Mouse (Mus musculus) liver, postnatal 0 days (tissue): ENCODE data around the gene Brf1. TPM values are rescaled to one million over a fixed set of nuclear protein-coding genes. Genes with fewer than 3 reads are reported as not detected.

Experiments used
- ATAC-seq: fragments of 200-750 bp; cut with Nextera tagmentation; 2 replicates; pipeline ENCODE4 v1.8.0; 2017; ENCODE audit warnings: mild to moderate bottlenecking, moderate library complexity
- DNase-seq: peaks from one replicate; pipeline ENCODE4 v3.0.0-alpha.2; 2016
- H3K27ac ChIP-seq: fragments of 300-500 bp; sonication (generic); 2 replicates; pipeline ENCODE4 v1.5.1; 2014; ENCODE audit warnings: antibody characterized with exemption, moderate library complexity, mild to moderate bottlenecking, low read depth
- H3K27me3 ChIP-seq: fragments of 300-500 bp; sonication (generic); 2 replicates; pipeline ENCODE4 v1.6.1; 2014; ENCODE audit warnings: low read length, control low read depth, mixed read lengths; ENCODE audit not compliant: insufficient read depth
- H3K36me3 ChIP-seq: fragments of 300-500 bp; sonication (generic); replicated peaks from 2 replicates; pipeline ENCODE4 v1.6.1; 2014; ENCODE audit warnings: mild to moderate bottlenecking, control low read depth, low read length, moderate library complexity, mixed read lengths; ENCODE audit not compliant: insufficient read depth
- H3K4me1 ChIP-seq: fragments of 300-500 bp; sonication (generic); 2 replicates; pipeline ENCODE4 v1.6.1; 2014; ENCODE audit warnings: antibody characterized with exemption, mild to moderate bottlenecking, control low read depth; ENCODE audit not compliant: insufficient read depth
- H3K4me2 ChIP-seq: fragments of 300-500 bp; sonication (generic); 2 replicates; pipeline ENCODE4 v1.6.1; 2014; ENCODE audit warnings: low read depth, mild to moderate bottlenecking, low read length, moderate library complexity, mixed read lengths
- H3K4me3 ChIP-seq: fragments of 300-500 bp; sonication (generic); 2 replicates; pipeline ENCODE4 v1.5.1; 2014; ENCODE audit warnings: low read depth, low read length
- H3K9ac ChIP-seq: fragments of 300-500 bp; sonication (generic); replicated peaks from 2 replicates; pipeline ENCODE4 v1.6.1; 2014; ENCODE audit warnings: mild to moderate bottlenecking, moderate library complexity
- H3K9me3 ChIP-seq: fragments of 300-500 bp; sonication (generic); 2 replicates; pipeline ENCODE4 v1.6.1; 2016; ENCODE audit warnings: mild to moderate bottlenecking, control low read depth, low read length, mixed read lengths
- CTCF ChIP-seq: sonication (generic); IDR thresholded peaks from 2 replicates; pipeline ENCODE4 v1.5.1; 2016; ENCODE audit warnings: antibody characterized with exemption, low read depth
- EP300 ChIP-seq: IDR thresholded peaks from 2 replicates; pipeline ENCODE4 v1.6.1; 2016; ENCODE audit warnings: antibody characterized with exemption, low read depth, mild to moderate bottlenecking
- WGBS: fragments of 180-500 bp; shearing (Covaris S2); extraction: QIAGEN DNeasy Blood & Tissue Kit; methylation state at CpG from one replicate; pipeline ENCODE4 v1.1.7; 2014; ENCODE audit not compliant: insufficient replicate concordance; 5-methylcytosine and 5-hydroxymethylcytosine counted together
- polyA plus RNA-seq: library from polyadenylated mRNA; unstranded; fragments of >200 nt; fragmentation: Nextera tagmentation; extraction: Ambion mirVana; gene quantifications from 2 replicates; pipeline ENCODE4 v1.2.1, GENCODE M21; 2015

Brf1 gene
- polyA plus RNA-seq, 1 experiment from 2014 or later: 18.4 TPM

- H3K36me3 ChIP-seq: peaks cover 23% of the 10 kb centered on the region
- no peaks in the 10 kb centered on the region for H3K9me3 ChIP-seq
- H3K4me3 ChIP-seq: no peak overlapping the region
- peak overlapping the region; percentile 5; the same call in 1 of the 2 replicates for H3K27ac ChIP-seq
- no peaks in the 10 kb centered on the region for H3K27me3 ChIP-seq
- 0 out of 2 replicates have a peak, but pooled peaks cover 5% of the 10 kb centered on the region for H3K4me1 ChIP-seq
- H3K4me2 ChIP-seq: no peak overlapping the region
- no peak overlapping the region for H3K9ac ChIP-seq
- ATAC-seq: no peak
- WGBS: 30% methylated on average over 2 of the region's 2 CpGs
- no peak for TF ChIP-seq EP300
- no peak for TF ChIP-seq CTCF
- DNase-seq: no peak
These were observed 9.1 kb downstream of the Brf1 start for GRCm38 (mm10) chr12:112991444-112991843.

DNA sequence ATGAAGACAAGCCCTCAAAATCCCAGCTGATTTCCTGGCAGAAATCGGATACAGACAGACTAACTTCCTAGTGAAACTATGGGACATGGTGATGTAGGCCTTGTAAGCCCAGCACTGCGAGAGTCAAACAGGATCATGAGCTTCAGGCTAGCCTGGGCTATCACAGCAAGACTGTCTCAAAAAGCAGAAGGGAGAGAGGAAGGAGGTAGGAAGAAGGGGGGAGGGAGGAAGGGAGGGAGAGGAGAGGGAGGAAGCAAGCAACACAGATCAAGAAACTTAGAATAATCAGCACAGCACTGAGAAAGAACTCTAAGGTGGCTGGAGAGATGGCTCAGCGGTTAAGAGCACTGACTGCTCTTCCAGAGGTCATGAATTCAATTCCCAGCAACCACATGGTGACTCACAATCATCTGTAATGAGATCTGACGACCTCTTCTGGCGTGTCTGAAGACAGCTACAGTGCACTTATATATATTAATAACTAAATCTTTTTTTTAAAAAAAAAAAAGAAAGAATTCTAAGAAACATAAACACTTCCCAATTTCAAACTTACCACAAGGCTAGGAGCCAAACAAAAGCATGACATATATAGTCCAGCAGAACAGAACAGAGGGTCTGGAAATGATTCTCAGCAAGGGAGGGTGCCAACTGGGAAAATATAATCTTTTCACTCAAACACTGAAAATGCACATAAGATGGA lies 9.6 kb downstream of the Brf1 start:
- Histone ChIP-seq H3K27me3 (no peaks in the 10 kb centered on the region), H3K36me3 (peaks cover 26% of the 10 kb centered on the region), H3K27ac (no peak overlapping the region; the same call in 1 of the 2 replicates), H3K9ac (no peak overlapping the region), H3K4me1 (0 out of 2 replicates have a peak, but pooled peaks cover 5% of the 10 kb centered on the region), H3K9me3 (no peaks in the 10 kb centered on the region), H3K4me2 (no peak overlapping the region), H3K4me3 (no peak overlapping the region)
- DNase-seq (no peak), ATAC-seq (no peak)
- TF ChIP-seq EP300: no peak
- TF ChIP-seq CTCF: no peak
- WGBS: 69% methylated on average over 5 of the region's 5 CpGs

DNA sequence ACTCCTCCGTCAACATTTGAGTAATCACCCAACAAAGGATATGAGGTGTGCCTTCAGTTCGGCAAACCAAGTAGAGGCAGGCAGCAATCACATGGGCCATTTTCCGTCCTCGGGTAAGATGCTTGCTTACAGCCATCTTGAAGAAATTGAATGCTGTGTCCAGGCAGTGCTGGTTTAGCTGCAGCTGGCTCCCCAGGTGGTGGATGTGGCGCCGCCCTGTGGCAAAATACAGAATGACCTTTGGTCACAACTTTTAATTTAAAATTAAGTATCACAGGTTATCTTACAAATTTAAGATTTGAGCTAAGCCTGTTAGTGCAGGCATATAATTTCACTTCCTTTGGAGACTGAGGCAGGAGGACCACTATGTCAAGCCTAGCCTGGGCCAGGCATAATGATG lies 12.6 kb downstream of the Brf1 start:
- no peak for ATAC-seq
- no peak overlapping the region for H3K9ac ChIP-seq
- no peak overlapping the region for H3K4me2 ChIP-seq
- no peaks in the 10 kb centered on the region for H3K9me3 ChIP-seq
- H3K4me1 ChIP-seq: 0 out of 2 replicates have a peak, but pooled peaks cover 5% of the 10 kb centered on the region
- DNase-seq: peak; percentile 55
- H3K27me3 ChIP-seq: no peaks in the 10 kb centered on the region
- no peak overlapping the region for H3K4me3 ChIP-seq
- no peak overlapping the region for H3K27ac ChIP-seq
- TF ChIP-seq EP300 (no peak), CTCF (peak; percentile 63)
- 76% methylated on average over 6 of the region's 6 CpGs for WGBS
- peaks cover 49% of the 10 kb centered on the region for H3K36me3 ChIP-seq

GRCm38 (mm10) chr12:112985346-112985745 lies 15.2 kb downstream of the Brf1 start:
- Histone ChIP-seq H3K27me3 (no peaks in the 10 kb centered on the region), H3K9ac (no peak overlapping the region), H3K4me2 (no peak overlapping the region), H3K9me3 (no peaks in the 10 kb centered on the region), H3K4me1 (no peaks in the 10 kb centered on the region), H3K36me3 (peaks cover 62% of the 10 kb centered on the region), H3K27ac (no peak overlapping the region), H3K4me3 (no peak overlapping the region)
- peak; percentile 61 for TF ChIP-seq CTCF
- TF ChIP-seq EP300: no peak
- WGBS: 91% methylated on average over 6 of the region's 6 CpGs
- DNase-seq: no peak
- ATAC-seq: no peak

- Histone ChIP-seq H3K27me3 (no peaks in the 10 kb centered on the region), H3K27ac (no peak overlapping the region), H3K9me3 (no peaks in the 10 kb centered on the region), H3K9ac (no peak overlapping the region), H3K4me3 (no peak overlapping the region), H3K4me2 (no peak overlapping the region), H3K4me1 (peaks cover 4% of the 10 kb centered on the region), H3K36me3 (peaks cover 75% of the 10 kb centered on the region)
- ATAC-seq: no peak
- TF ChIP-seq EP300: no peak
- no peak for TF ChIP-seq CTCF
- WGBS: 83% methylated on average over 2 of the region's 2 CpGs
- no peak for DNase-seq
These were observed 18.5 kb downstream of the Brf1 start for GRCm38 (mm10) chr12:112982031-112982430.

- no peak for TF ChIP-seq CTCF
These were observed 23.3 kb downstream of the Brf1 start for GRCm38 (mm10) chr12:112977156-112977555.

More at GRCm38 (mm10) chr12:112977156-112977555, 23.3 kb downstream of the Brf1 start:
- WGBS: 57% methylated on average over 12 of the region's 12 CpGs
- H3K9ac ChIP-seq: peak overlapping the region; percentile 80
- H3K27ac ChIP-seq: peak overlapping the region; percentile 78; the same call in 1 of the 2 replicates
- peaks cover 7% of the 10 kb centered on the region for H3K4me1 ChIP-seq
- H3K36me3 ChIP-seq: peaks cover 58% of the 10 kb centered on the region
- DNase-seq (no peak), ATAC-seq (no peak)
- H3K4me3 ChIP-seq: peak overlapping the region; percentile 79
- peak overlapping the region; percentile 91 for H3K4me2 ChIP-seq
- no peaks in the 10 kb centered on the region for H3K9me3 ChIP-seq
- no peaks in the 10 kb centered on the region for H3K27me3 ChIP-seq
